Mouse (Mus musculus): ENCODE measurements around the gene Igfbp3. TPM values are rescaled to one million over a fixed set of nuclear protein-coding genes. Genes with fewer than 3 reads are reported as not detected.

Gene Igfbp3
- polyA plus RNA-seq (2016; fragmentation: Nextera tagmentation; extraction: Ambion mirVana) = 122 and 126 TPM in 2 replicates

GRCm38 (mm10) chr11:7213501-7214341 lies at the start of gene Igfbp3:
Igfbp3 (minus strand) TSS chr11:7213923.
- peak within 1 kb of the TSS; percentile 90 for H3K4me2 ChIP-seq
- peak; percentile 71 for ATAC-seq (ENCODE audit: insufficient number of reproducible peaks, insufficient read depth, low FRiP score, low TSS enrichment, low read depth)
- peak within 1 kb of the TSS; percentile 70 for H3K4me3 ChIP-seq (replicated peaks)
- peak within 1 kb of the TSS; percentile 66 for H3K9ac ChIP-seq (replicated peaks)
- H3K4me1 ChIP-seq (replicated peaks) = peaks cover 35% of the 10 kb centered on the region
- H3K9me3 ChIP-seq = no peaks in the 10 kb centered on the region
- H3K36me3 ChIP-seq = peaks cover 12% of the 10 kb centered on the region; the same call in 1 of the 2 replicates
- H3K27me3 ChIP-seq = peaks cover 43% of the 10 kb centered on the region
- H3K27ac ChIP-seq = peak within 1 kb of the TSS; percentile 73
- WGBS = under 1% methylated on average over 93 of the region's 104 CpGs

- Histone ChIP-seq H3K4me1 (replicated peaks) (no peaks in the 10 kb centered on the region), H3K4me2 (no peak overlapping the region), H3K9ac (replicated peaks) (no peak overlapping the region), H3K36me3 (no peaks in the 10 kb centered on the region), H3K27me3 (no peaks in the 10 kb centered on the region), H3K27ac (no peak overlapping the region), H3K9me3 (no peaks in the 10 kb centered on the region), H3K4me3 (replicated peaks) (no peak overlapping the region)
- WGBS = 85% methylated on average over 5 of the region's 5 CpGs
- no peak for ATAC-seq (ENCODE audit: insufficient number of reproducible peaks, insufficient read depth, low FRiP score, low TSS enrichment, low read depth)
Observed at GRCm38 (mm10) chr11:7250870-7251269, 37.1 kb upstream of the Igfbp3 start.

- no peak overlapping the region for H3K4me3 ChIP-seq (replicated peaks)
- H3K9me3 ChIP-seq = no peaks in the 10 kb centered on the region
- H3K4me1 ChIP-seq (replicated peaks) = no peaks in the 10 kb centered on the region
- no peak for ATAC-seq (ENCODE audit: insufficient number of reproducible peaks, insufficient read depth, low FRiP score, low TSS enrichment, low read depth)
- H3K4me2 ChIP-seq = no peak overlapping the region
- no peak overlapping the region for H3K9ac ChIP-seq (replicated peaks)
- no peak overlapping the region for H3K27ac ChIP-seq
- no peaks in the 10 kb centered on the region for H3K27me3 ChIP-seq
- 89% methylated on average over 2 of the region's 2 CpGs for WGBS
- no peaks in the 10 kb centered on the region for H3K36me3 ChIP-seq
Observed at GRCm38 (mm10) chr11:7250415-7250814, 36.7 kb upstream of the Igfbp3 start.

GRCm38 (mm10) chr11:7244782-7245181 lies 31.1 kb upstream of the Igfbp3 start:
- H3K9ac ChIP-seq (replicated peaks) = no peak overlapping the region
- no peak for ATAC-seq (ENCODE audit: insufficient number of reproducible peaks, insufficient read depth, low FRiP score, low TSS enrichment, low read depth)
- 80% methylated on average over 1 of the region's 1 CpGs for WGBS
- no peaks in the 10 kb centered on the region for H3K4me1 ChIP-seq (replicated peaks)
- no peak overlapping the region for H3K4me2 ChIP-seq
- no peaks in the 10 kb centered on the region for H3K9me3 ChIP-seq
- no peaks in the 10 kb centered on the region for H3K27me3 ChIP-seq
- H3K27ac ChIP-seq = no peak overlapping the region
- H3K4me3 ChIP-seq (replicated peaks) = no peak overlapping the region
- no peaks in the 10 kb centered on the region for H3K36me3 ChIP-seq

- ATAC-seq (ENCODE audit: insufficient number of reproducible peaks, insufficient read depth, low FRiP score, low TSS enrichment, low read depth) = no peak
- Histone ChIP-seq H3K4me1 (replicated peaks) (no peaks in the 10 kb centered on the region), H3K4me2 (no peak overlapping the region), H3K27ac (no peak overlapping the region), H3K9ac (replicated peaks) (no peak overlapping the region), H3K27me3 (no peaks in the 10 kb centered on the region), H3K36me3 (no peaks in the 10 kb centered on the region), H3K4me3 (replicated peaks) (no peak overlapping the region), H3K9me3 (no peaks in the 10 kb centered on the region)
- 86% methylated on average over 4 of the region's 4 CpGs for WGBS
Observed at GRCm38 (mm10) chr11:7239041-7239740, 25.5 kb upstream of the Igfbp3 start.

- no peak for ATAC-seq (ENCODE audit: insufficient number of reproducible peaks, insufficient read depth, low FRiP score, low TSS enrichment, low read depth)
- Histone ChIP-seq H3K9me3 (no peaks in the 10 kb centered on the region), H3K4me3 (replicated peaks) (no peak overlapping the region), H3K27ac (no peak overlapping the region), H3K4me1 (replicated peaks) (no peaks in the 10 kb centered on the region), H3K36me3 (no peaks in the 10 kb centered on the region), H3K27me3 (no peaks in the 10 kb centered on the region), H3K4me2 (no peak overlapping the region), H3K9ac (replicated peaks) (no peak overlapping the region)
- WGBS = 93% methylated on average over 6 of the region's 6 CpGs
Observed at GRCm38 (mm10) chr11:7238546-7238945, 24.8 kb upstream of the Igfbp3 start.

GRCm38 (mm10) chr11:7237712-7238111 lies 24.0 kb upstream of the Igfbp3 start:
- H3K4me1 ChIP-seq (replicated peaks) = no peaks in the 10 kb centered on the region
- ATAC-seq (ENCODE audit: insufficient number of reproducible peaks, insufficient read depth, low FRiP score, low TSS enrichment, low read depth) = no peak
- no peak overlapping the region for H3K27ac ChIP-seq
- no peaks in the 10 kb centered on the region for H3K36me3 ChIP-seq
- no peaks in the 10 kb centered on the region for H3K27me3 ChIP-seq
- H3K9me3 ChIP-seq = no peaks in the 10 kb centered on the region
- WGBS = 87% methylated on average over 6 of the region's 6 CpGs
- H3K4me3 ChIP-seq (replicated peaks) = no peak overlapping the region
- H3K4me2 ChIP-seq = no peak overlapping the region
- H3K9ac ChIP-seq (replicated peaks) = no peak overlapping the region

- no peak overlapping the region for H3K9ac ChIP-seq (replicated peaks)
- H3K27me3 ChIP-seq = no peaks in the 10 kb centered on the region
- H3K27ac ChIP-seq = no peak overlapping the region
- no peaks in the 10 kb centered on the region for H3K9me3 ChIP-seq
- H3K4me3 ChIP-seq (replicated peaks) = no peak overlapping the region
- H3K4me1 ChIP-seq (replicated peaks) = no peaks in the 10 kb centered on the region
- no peaks in the 10 kb centered on the region for H3K36me3 ChIP-seq
- H3K4me2 ChIP-seq = no peak overlapping the region
- no peak for ATAC-seq (ENCODE audit: insufficient number of reproducible peaks, insufficient read depth, low FRiP score, low TSS enrichment, low read depth)
- 87% methylated on average over 2 of the region's 2 CpGs for WGBS
Observed at GRCm38 (mm10) chr11:7236751-7237150, 23.0 kb upstream of the Igfbp3 start.

GRCm38 (mm10) chr11:7234981-7235609 lies 21.4 kb upstream of the Igfbp3 start:
- no peaks in the 10 kb centered on the region for H3K27me3 ChIP-seq
- H3K9ac ChIP-seq (replicated peaks) = no peak overlapping the region
- no peak overlapping the region for H3K4me3 ChIP-seq (replicated peaks)
- no peaks in the 10 kb centered on the region for H3K9me3 ChIP-seq
- WGBS = 84% methylated on average over 3 of the region's 3 CpGs
- no peaks in the 10 kb centered on the region for H3K36me3 ChIP-seq
- no peak for ATAC-seq (ENCODE audit: insufficient number of reproducible peaks, insufficient read depth, low FRiP score, low TSS enrichment, low read depth)
- no peaks in the 10 kb centered on the region for H3K4me1 ChIP-seq (replicated peaks)
- no peak overlapping the region for H3K27ac ChIP-seq
- H3K4me2 ChIP-seq = no peak overlapping the region

GRCm38 (mm10) chr11:7234436-7234835 lies 20.7 kb upstream of the Igfbp3 start:
- H3K9ac ChIP-seq (replicated peaks) = no peak overlapping the region
- H3K4me3 ChIP-seq (replicated peaks) = no peak overlapping the region
- ATAC-seq (ENCODE audit: insufficient number of reproducible peaks, insufficient read depth, low FRiP score, low TSS enrichment, low read depth) = no peak
- H3K4me1 ChIP-seq (replicated peaks) = no peaks in the 10 kb centered on the region
- H3K36me3 ChIP-seq = no peaks in the 10 kb centered on the region
- H3K9me3 ChIP-seq = no peaks in the 10 kb centered on the region
- no peak overlapping the region for H3K4me2 ChIP-seq
- no peaks in the 10 kb centered on the region for H3K27me3 ChIP-seq
- 75% methylated on average over 1 of the region's 1 CpGs for WGBS
- no peak overlapping the region for H3K27ac ChIP-seq

GRCm38 (mm10) chr11:7233333-7233732 lies 19.6 kb upstream of the Igfbp3 start:
- Histone ChIP-seq H3K36me3 (no peaks in the 10 kb centered on the region), H3K27me3 (no peaks in the 10 kb centered on the region), H3K4me1 (replicated peaks) (no peaks in the 10 kb centered on the region), H3K4me2 (no peak overlapping the region), H3K9ac (replicated peaks) (no peak overlapping the region), H3K27ac (no peak overlapping the region), H3K4me3 (replicated peaks) (no peak overlapping the region), H3K9me3 (no peaks in the 10 kb centered on the region)
- 92% methylated on average over 2 of the region's 2 CpGs for WGBS
- ATAC-seq (ENCODE audit: insufficient number of reproducible peaks, insufficient read depth, low FRiP score, low TSS enrichment, low read depth) = no peak

All from limb, embryonic 12.5 days (tissue).